Mouse (Mus musculus) MEL-GATA-1-ER (cell line): ENCODE measurements around the gene Fgf5.

Experiments
- DNase-seq: peaks from one replicate; pipeline ENCODE4 v3.0.0-alpha.2; 2012; ENCODE audit warnings: low read depth; ENCODE audit errors: extremely low read depth

The Fgf5 gene

DNA sequence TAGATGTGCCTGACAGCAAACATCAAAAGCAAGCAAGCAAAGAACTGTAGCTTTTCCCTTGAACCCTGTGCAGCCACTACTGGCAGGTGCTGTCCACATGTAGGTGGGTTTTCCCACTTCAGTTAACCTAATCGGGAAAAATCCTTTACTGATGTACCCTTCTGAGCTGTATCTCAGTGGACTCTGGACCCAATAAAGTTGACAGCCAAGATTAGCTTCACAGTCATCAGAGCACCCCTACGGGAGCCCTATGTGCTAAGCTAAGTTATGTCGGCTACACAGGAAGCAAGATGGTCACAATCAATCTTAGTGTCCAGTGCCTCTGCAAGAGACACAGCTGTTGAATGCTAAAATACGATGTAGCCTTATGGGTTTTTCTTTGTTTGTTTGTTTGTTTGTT, 46.1 kb downstream of the Fgf5 start:
- DNase-seq: no peak

DNA sequence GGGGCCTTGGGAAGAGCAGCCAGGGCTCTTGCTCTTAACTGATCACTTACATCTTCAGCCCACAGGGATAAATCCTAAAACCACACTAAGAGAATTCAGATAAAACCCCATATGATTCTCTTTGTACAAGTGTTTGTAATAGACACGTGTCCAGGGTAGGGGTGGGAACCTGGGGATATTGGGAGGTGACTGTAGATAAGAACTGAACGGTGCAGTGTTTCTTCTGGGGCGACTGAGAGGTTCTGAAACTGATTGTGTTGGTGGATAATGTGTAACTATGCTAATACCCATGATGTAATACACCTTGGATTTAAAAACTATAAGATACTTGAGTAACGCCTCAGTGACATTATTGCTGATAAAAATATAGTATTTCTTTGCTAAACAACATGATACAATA, 51.7 kb downstream of the Fgf5 start:
- DNase-seq: no peak

DNA sequence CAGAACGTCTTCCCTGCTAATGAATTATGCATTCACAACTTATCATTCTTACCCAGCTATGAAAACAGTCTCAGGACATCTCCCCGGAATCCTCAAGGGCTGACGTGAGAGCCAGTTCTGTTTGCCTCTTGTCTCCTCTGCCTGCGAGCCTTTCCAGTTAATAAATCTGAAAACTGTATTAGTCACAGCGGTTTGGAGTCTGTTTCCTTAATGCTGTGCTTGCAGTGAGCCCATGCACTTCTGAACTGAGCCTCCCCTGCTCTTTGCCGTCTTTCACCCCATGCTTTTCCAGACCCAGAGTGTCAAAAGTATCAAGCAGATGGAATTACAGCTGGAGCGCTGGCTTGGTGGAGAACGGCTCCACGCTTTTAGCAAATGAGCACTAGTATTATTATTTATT, 52.5 kb downstream of the Fgf5 start:
- no peak for DNase-seq

- DNase-seq: no peak
Measured at GRCm38 (mm10) chr5:98326625-98327024, 72.6 kb downstream of the Fgf5 start.
